Mouse (Mus musculus) embryo, embryonic 10.5 days (tissue): ENCODE measurements at regions not wholly inside any gene's neighbourhood (a gene's known extent, or its start where the extent isn't known, plus 50 kb on each side); places are given as distances from the start of the nearest gene placed in this dataset.
A peak's percentile ranks its signal among the peaks of the same experiment; 100 is the strongest.
"Not testable (repeated sequence)": the region's sequence is repeated elsewhere in the genome, so short reads cannot be mapped to it uniquely, and the experiment has no call there.

Source experiments
- DNase-seq: peaks from one replicate; pipeline ENCODE4 v3.0.0-alpha.2; 2015; ENCODE audit warnings: low spot score

- DNase-seq: not testable (repeated sequence)
Measured at GRCm38 (mm10) chr15:53984006-53984405, 99.3 kb downstream of the Gm7489 start.

DNA sequence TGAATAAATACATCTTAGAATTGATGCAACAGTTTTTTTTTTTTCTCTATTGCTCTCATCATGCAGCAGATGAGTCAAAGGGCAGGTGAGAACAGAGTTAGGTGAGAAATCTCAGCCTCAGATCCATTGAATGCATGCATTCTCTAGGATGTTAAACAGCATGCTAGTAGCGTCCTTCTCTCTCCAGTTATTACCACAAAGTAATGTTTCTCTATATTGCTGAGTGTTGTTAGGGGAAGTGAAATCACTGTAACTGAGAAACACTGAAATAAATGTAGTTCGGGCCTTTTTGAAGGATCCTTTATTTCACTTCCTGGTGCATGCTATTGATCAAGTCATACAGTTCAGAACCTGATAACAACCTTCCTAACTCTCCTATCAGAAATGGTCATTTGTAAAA, 105.2 kb downstream of the Gm7489 start:
- DNase-seq: no peak

DNA sequence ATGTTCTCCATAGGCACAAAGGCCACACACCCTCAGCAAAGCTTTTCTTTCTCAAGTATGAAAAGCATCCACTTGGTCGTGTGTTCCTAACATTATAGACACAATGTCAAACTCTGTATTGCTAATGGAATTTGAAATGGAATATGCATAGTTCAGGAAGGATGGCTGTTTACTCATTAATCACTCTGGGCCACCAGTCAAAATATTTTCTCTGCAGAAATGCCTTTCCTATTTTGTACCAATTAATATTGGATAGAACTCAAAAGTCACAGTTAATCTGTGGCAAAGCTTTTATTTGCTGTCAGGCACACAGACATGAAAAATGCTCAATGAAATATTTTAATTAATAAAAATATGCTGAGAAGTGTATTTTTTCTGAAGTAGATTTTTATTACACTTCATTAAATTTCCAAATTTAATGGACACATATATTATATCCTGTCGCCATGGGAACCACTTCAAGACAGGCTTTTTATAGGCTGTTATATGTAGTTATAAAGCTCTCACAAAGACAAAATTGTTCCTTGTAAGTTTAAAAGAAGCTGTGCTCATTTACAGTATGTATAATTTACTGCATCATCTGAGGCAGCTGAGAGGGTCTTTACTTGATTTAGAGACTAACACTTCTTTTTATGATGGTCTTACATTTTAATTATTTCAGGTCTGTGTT, 110.6 kb downstream of the Gm7489 start:
- no peak for DNase-seq

- no peak for DNase-seq
Measured at GRCm38 (mm10) chr15:53998600-53999290, 114.0 kb downstream of the Gm7489 start.

DNA sequence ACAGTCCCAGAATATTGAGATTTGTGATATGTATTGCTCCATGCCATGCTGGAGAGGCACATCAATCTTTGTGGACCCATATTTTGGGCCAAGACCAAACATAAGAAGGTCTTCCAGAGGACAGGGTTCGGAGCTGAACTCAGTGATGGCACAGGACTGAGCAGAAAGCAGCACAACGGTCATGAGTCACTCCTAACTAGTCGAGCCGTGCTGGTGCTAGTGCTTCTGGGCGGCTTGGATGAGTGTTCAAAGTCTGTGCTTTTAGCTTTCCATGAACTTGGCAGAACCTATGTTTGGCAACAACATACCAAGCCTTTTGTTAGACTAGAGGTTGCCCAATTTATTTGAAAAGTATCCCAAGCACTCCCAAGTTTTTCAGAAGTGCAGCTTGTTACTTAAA, 149.1 kb downstream of the Gm7489 start:
- DNase-seq: no peak

DNA sequence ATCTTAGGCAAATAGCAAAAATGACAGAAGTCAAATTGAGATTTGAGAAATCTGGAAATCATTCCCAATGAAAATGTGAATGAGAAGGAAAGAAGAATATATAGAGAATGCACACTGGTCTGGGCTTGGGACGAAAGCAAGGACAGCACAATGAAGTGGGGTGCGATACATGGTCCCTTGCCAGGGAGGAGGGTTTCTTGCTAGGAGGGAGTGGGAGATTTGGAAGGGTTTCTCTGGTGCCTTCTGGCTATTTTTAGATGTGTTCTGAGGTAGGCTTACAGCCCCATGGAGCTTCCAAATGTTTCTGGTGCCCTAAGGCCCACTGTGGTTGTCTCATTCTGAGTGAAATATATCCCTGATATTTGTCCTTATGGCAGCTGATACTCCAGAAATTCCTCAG, 166.0 kb downstream of the Gm7489 start:
- no peak for DNase-seq

GRCm38 (mm10) chr15:54070005-54070634, 185.4 kb downstream of the Gm7489 start:
- peak; percentile 85 for DNase-seq

DNA sequence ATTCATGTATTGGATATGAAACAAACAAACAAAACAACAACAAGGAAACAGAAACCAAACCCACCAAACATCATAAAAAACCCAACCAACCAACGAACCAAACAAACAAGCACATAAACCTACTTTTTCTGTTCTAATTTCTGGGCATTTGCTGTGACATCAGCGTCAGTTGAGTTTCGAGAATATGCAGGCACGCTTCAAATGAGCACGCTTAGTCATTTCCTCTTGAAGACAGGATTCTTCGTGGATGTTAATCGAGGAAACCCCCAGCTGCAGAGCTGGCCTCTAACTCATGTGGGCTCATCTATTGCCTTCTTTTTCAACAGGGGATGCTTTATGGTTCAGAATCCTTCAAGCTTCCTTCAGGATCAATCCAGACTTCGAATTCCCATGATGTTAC, 187.0 kb downstream of the Gm7489 start:
- DNase-seq: peak; percentile 15

DNA sequence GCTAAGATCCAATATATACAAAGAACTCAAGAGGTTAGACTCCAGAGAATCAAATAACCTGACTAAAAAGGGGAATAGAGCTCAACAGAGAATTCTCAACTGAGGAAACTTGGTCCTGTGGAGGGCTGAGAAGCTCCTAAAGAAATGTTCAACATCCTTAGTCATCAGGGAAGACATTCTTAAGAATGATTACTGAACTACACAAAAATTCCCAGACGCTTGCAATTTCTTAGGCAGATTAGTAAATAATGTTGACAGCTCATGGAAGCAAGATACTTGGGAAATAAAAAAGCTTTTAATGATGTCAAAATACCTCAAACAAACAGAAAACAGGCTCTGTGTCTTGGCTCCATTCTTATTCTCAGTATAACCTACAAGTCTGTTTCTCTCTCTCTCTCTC, 206.6 kb downstream of the Gm7489 start:
- DNase-seq: no peak

DNA sequence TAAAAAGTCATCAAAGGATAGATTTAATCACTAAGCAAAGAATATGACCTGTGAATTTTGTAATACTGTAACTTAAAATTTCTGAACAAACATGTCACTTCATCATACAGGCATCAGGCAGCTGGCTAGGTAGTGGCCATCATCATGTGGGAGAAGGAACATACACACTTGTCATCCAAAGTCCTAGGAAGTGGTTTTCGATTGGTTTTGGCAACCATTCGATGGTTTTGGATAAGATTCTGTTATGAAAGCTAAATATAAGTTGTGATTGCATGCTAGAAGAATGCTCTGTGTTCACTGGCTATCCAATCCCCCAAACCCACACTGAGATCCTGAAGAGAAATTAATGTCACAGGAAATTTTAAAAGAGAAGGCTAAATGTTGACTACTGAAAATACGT, 207.7 kb downstream of the Gm7489 start:
- DNase-seq: no peak

- DNase-seq: no peak
Measured at GRCm38 (mm10) chr15:54097498-54097897, 212.8 kb downstream of the Gm7489 start.

GRCm38 (mm10) chr15:54112406-54112805, 227.7 kb downstream of the Gm7489 start:
- no peak for DNase-seq

GRCm38 (mm10) chr15:54114096-54114512, 229.4 kb downstream of the Gm7489 start:
- DNase-seq: no peak

GRCm38 (mm10) chr15:54117967-54118538, 233.3 kb downstream of the Gm7489 start:
- no peak for DNase-seq

DNA sequence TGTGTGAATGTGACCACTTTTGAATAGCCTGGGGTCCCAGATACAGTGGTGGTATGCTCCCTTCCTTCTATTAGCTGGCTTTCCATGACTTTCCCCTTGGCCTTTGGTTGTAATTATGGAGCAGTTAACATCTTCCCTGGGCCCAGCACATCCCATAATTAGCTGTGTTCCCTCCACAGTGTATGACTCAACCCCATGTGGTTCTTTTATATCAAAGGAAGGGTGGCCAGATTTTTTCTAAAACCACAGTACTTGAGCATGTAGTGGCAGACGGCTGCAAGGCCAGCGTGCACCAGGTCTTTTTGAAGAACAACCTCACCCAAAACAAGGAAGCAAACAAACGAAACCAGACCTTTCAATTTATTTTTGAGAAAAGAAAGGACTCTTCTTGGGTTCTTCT, 235.8 kb downstream of the Gm7489 start:
- DNase-seq: no peak

DNA sequence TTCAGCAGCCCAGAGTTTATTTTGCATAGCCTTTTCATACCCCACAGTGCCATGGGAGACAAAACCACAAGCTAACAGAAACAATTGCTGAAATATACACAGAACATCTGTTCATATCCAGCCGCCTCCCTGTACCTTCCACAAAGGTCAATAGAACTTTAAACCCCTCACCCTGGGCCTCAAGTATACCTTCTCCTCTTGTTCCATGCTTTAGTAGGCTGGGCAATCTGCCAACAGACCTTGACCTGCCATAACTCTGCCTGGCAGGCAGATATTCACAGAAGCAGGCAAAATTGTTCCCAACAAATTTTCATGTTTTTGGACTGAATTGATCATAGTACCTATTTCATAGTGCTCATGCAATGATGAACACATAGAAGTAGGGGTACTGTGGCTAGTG, 279.6 kb downstream of the Gm7489 start:
- DNase-seq: no peak

DNA sequence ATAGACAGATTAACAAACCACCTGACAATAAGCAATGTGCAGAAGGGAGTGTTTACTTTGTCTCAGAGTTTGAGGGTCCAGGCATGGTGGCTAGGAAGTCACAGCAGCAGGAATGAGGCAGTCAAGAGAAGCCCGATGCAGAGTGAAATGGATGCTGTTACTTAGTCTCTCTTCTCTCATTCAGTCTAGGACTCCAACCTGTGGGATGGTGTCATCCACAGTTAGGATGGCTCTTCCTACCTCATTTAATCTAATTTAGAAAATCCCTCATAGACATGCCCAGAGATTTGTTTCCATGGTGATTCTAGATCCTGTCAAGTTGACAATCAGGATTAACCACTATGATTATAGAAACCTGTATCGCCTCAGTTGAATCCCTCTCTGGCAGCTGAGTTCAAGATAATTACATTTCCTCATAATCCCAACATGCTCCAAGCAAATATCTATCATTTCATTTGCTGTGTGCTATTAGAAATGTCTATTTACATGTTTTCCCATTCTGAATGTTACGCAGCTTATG, 283.2 kb downstream of the Gm7489 start:
- no peak for DNase-seq

- DNase-seq: no peak
Measured at GRCm38 (mm10) chr15:54177221-54177620, 292.5 kb downstream of the Gm7489 start.

- DNase-seq: no peak
Measured at GRCm38 (mm10) chr15:54177791-54178190, 293.1 kb downstream of the Gm7489 start.
